9 mouse cellular contexts compared by ENCODE assay signal in the genomic region with DNA sequence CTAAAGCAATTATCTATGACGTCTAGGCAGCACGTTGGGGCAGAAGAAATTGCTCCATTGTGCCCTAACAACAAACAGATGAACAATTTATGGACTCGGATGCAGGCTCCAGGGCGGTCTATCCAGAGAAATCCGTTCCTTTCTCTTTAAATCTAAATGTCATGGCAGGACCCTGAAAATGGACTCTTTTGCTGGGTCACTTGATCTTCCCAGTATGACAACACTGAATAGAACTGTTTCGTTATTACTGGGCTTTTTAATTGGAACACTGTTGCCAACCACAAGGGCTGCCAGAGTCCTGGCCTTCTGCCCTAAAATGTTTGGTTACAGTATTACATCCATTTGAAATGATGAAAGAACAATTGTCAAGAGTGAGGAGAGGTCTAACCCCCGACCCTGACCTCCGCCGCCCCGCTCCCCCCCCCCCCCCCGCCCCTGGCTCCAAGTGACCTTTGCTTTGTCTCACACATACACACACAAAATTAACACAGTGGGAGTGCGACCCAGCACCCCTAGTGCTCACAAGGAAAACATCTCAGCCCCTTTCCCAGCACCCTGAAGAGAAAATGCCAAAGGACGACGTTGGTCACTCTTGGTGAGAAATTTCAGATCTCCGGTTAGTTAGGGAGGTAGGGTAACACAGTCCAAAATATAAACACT. TPM values are rescaled to one million over a fixed set of nuclear protein-coding genes. Genes with fewer than 3 reads are reported as not detected.
DNase-seq lines count a peak whose midpoint lies in the region; ATAC-seq and TF ChIP-seq lines count a peak whose summit lies in the region.
"Had no signal": no experiment of that assay in that cellular context is flagged by ENCODE, and none has a peak within 500 bp of the region (broad histone marks: within the 10 kb centered on the region; RNA-seq: fewer than 3 reads in every experiment).

No protein-coding gene starts in this region.

- no peak for ATAC-seq in heart, embryonic 11.5 days (replicated peaks; ENCODE audit: insufficient number of reproducible peaks, low FRiP score, low TSS enrichment)
- ATAC-seq in hindbrain, embryonic 13.5 days (ENCODE audit: low FRiP score), result no peak

- peak overlapping the region; percentile 42 for H3K4me3 ChIP-seq in heart, embryonic 11.5 days (ENCODE audit: low read depth, low read length)
- H3K4me3 ChIP-seq in bone marrow macrophage, adult 2 months (ENCODE audit: insufficient read depth, low read length), result peak overlapping the region; percentile 84
- peak overlapping the region; percentile 38 for H3K4me3 ChIP-seq in hindbrain, embryonic 13.5 days

- H3K9ac ChIP-seq in heart, embryonic 11.5 days (ENCODE audit: low read depth, low read length), result peak overlapping the region; percentile 71
- H3K9ac ChIP-seq in hindbrain, embryonic 13.5 days, result peak overlapping the region; percentile 62; the same call in 1 of the 2 replicates

- H3K36me3 ChIP-seq in heart, embryonic 11.5 days (ENCODE audit: control insufficient read depth, insufficient read depth, low read length), result no peaks in the 10 kb centered on the region
- H3K36me3 ChIP-seq in hindbrain, embryonic 13.5 days, result no peaks in the 10 kb centered on the region

- 35% methylated on average over 11 of the region's 15 CpGs for WGBS in heart, embryonic 11.5 days (ENCODE audit: insufficient replicate concordance)
- WGBS in hindbrain, embryonic 13.5 days, result 9% methylated on average over 14 of the region's 15 CpGs

- H3K4me1 ChIP-seq in heart, embryonic 11.5 days (ENCODE audit: control insufficient read depth, insufficient read depth, low read length), result 0 out of 2 replicates have a peak, but pooled peaks cover 9% of the 10 kb centered on the region
- peaks cover 54% of the 10 kb centered on the region for H3K4me1 ChIP-seq in bone marrow macrophage, adult 2 months (ENCODE audit: control insufficient read depth, insufficient read depth, low read length)
- peaks cover 14% of the 10 kb centered on the region for H3K4me1 ChIP-seq in hindbrain, embryonic 13.5 days (replicated peaks)

- H3K4me2 ChIP-seq in heart, embryonic 11.5 days, result peak overlapping the region; percentile 71
- H3K4me2 ChIP-seq in hindbrain, embryonic 13.5 days, result peak overlapping the region; percentile 59

- H3K27ac ChIP-seq in heart, embryonic 11.5 days (ENCODE audit: low read depth, low read length), result no peak overlapping the region
- H3K27ac ChIP-seq in bone marrow macrophage, adult 2 months (ENCODE audit: insufficient read depth, low read depth, low read length), result peak overlapping the region; percentile 87
- H3K27ac ChIP-seq in hindbrain, embryonic 13.5 days, result no peak overlapping the region

- H3K9me3 ChIP-seq in heart, embryonic 11.5 days (replicated peaks; ENCODE audit: control insufficient read depth, low read length), result no peaks in the 10 kb centered on the region
- no peaks in the 10 kb centered on the region for H3K9me3 ChIP-seq in hindbrain, embryonic 13.5 days

- no peak for DNase-seq in heart, postnatal 4 days
- peak; percentile 13 for DNase-seq in mesoderm, embryonic 11.5 days (ENCODE audit: low read depth, low spot score)
- DNase-seq in left cerebral cortex, adult 8-10 months (ENCODE audit: low spot score in 2 of 2), result no peak
- DNase-seq in cerebellum, postnatal 4 days (ENCODE audit: low spot score in 2 of 2), result no peak
- no peak for DNase-seq in layer of hippocampus, adult 11-12 months (ENCODE audit: low spot score)

- no peak; the same call in 1 of the 2 replicates for TF ChIP-seq CTCF in bone marrow macrophage, adult 2 months (IDR thresholded peaks at IDR 0.05; ENCODE audit: low read depth, low read length)

- no peaks in the 10 kb centered on the region for H3K27me3 ChIP-seq in heart, embryonic 11.5 days (ENCODE audit: control insufficient read depth, insufficient read depth, low read length)
- H3K27me3 ChIP-seq in hindbrain, embryonic 13.5 days, result peaks cover 10% of the 10 kb centered on the region; the same call in 1 of the 2 replicates
- H3K27me3 ChIP-seq: Patski had no signal

- no peak for TF ChIP-seq POLR2A in bone marrow macrophage, adult 2 months (IDR thresholded peaks at IDR 0.05; ENCODE audit: borderline replicate concordance, low read depth, low read length)

RNA-seq across cellular contexts. Expression of gene Hfe, which starts 0.8 kb away (rescaled TPM):
- 8.2 and 9.9 TPM in 2 replicates for polyA plus RNA-seq in heart, embryonic 11.5 days (2014; fragmentation: Nextera tagmentation; extraction: Ambion mirVana)
- 10 to 100 TPM; 19.7 to 21.0 TPM for total RNA-seq in heart, postnatal 4 days (2021)
- 95.3 and 104 TPM in 2 replicates for polyA plus RNA-seq in bone marrow macrophage, adult 2 months (2012; ENCODE audit: insufficient read depth, insufficient read length, missing spikeins)
- polyA plus RNA-seq in hindbrain, embryonic 13.5 days (2015; fragmentation: Nextera tagmentation; extraction: Ambion mirVana), result 5.4 and 5.6 TPM in 2 replicates
- total RNA-seq in left cerebral cortex, adult 8-10 months (2022), result 1 to 10 TPM; 3.4 to 7.7 (median 4.6) TPM

RNA-seq across cellular contexts. Expression of gene Hist1h4c, which starts 11.6 kb away (rescaled TPM):
- polyA plus RNA-seq in heart, embryonic 11.5 days (2014; fragmentation: Nextera tagmentation; extraction: Ambion mirVana), result 0.69 and 2.7 TPM in 2 replicates
- total RNA-seq in heart, postnatal 4 days (2021), result 100 to 1,000 TPM; 167 to 175 TPM
- polyA plus RNA-seq in bone marrow macrophage, adult 2 months (2012; ENCODE audit: insufficient read depth, insufficient read length, missing spikeins), result not detected in 2 replicates
- polyA plus RNA-seq in hindbrain, embryonic 13.5 days (2015; fragmentation: Nextera tagmentation; extraction: Ambion mirVana), result 3.9 and 4.4 TPM in 2 replicates
- 100 to 1,000 TPM in 2 of 4 experiments, 10 to 100 TPM in 2; 87.8 to 116 (median 99.2) TPM for total RNA-seq in left cerebral cortex, adult 8-10 months (2022)

RNA-seq across cellular contexts. Expression of gene Hist1h1t, which starts 14.2 kb away (rescaled TPM):
- polyA plus RNA-seq in heart, embryonic 11.5 days (2014; fragmentation: Nextera tagmentation; extraction: Ambion mirVana), result not detected in 2 replicates
- total RNA-seq in heart, postnatal 4 days (2021), result 1 to 10 TPM; 1.6 to 1.8 TPM
- polyA plus RNA-seq in bone marrow macrophage, adult 2 months (2012; ENCODE audit: insufficient read depth, insufficient read length, missing spikeins), result 0.62 TPM in 1 of 2 replicates, not detected in the other
- not detected in 2 replicates for polyA plus RNA-seq in hindbrain, embryonic 13.5 days (2015; fragmentation: Nextera tagmentation; extraction: Ambion mirVana)
- under 1 TPM in 1 of 4 experiments, not detected in 3; 0.41 TPM for total RNA-seq in left cerebral cortex, adult 8-10 months (2022)

RNA-seq across cellular contexts. Expression of gene Hist1h2bc, which starts 25.8 kb away (rescaled TPM):
- polyA plus RNA-seq in heart, embryonic 11.5 days (2014; fragmentation: Nextera tagmentation; extraction: Ambion mirVana), result 31.3 and 31.9 TPM in 2 replicates
- 10 to 100 TPM; 44.8 to 56.0 TPM for total RNA-seq in heart, postnatal 4 days (2021)
- 55.8 and 61.9 TPM in 2 replicates for polyA plus RNA-seq in bone marrow macrophage, adult 2 months (2012; ENCODE audit: insufficient read depth, insufficient read length, missing spikeins)
- 17.8 and 23.1 TPM in 2 replicates for polyA plus RNA-seq in hindbrain, embryonic 13.5 days (2015; fragmentation: Nextera tagmentation; extraction: Ambion mirVana)
- 10 to 100 TPM; 26.9 to 40.2 (median 30.0) TPM for total RNA-seq in left cerebral cortex, adult 8-10 months (2022)

RNA-seq across cellular contexts. Expression of gene Hist1h2ac, which starts 26.1 kb away (rescaled TPM):
- polyA plus RNA-seq in heart, embryonic 11.5 days (2014; fragmentation: Nextera tagmentation; extraction: Ambion mirVana), result 0.52 and 0.62 TPM in 2 replicates
- 10 to 100 TPM; 11.4 to 11.7 TPM for total RNA-seq in heart, postnatal 4 days (2021)
- 0.35 and 0.40 TPM in 2 replicates for polyA plus RNA-seq in bone marrow macrophage, adult 2 months (2012; ENCODE audit: insufficient read depth, insufficient read length, missing spikeins)
- 0.38 and 0.54 TPM in 2 replicates for polyA plus RNA-seq in hindbrain, embryonic 13.5 days (2015; fragmentation: Nextera tagmentation; extraction: Ambion mirVana)
- total RNA-seq in left cerebral cortex, adult 8-10 months (2022), result 1 to 10 TPM; 1.4 to 2.3 (median 1.9) TPM
